ENCODE assay signal across 11 mouse cellular contexts in genomic region chr2:52811691-52812090, GRCm38 (mm10). TPM values are rescaled to one million over a fixed set of nuclear protein-coding genes. Genes with fewer than 3 reads are reported as not detected.
DNase-seq lines count a peak whose midpoint lies in the region; ATAC-seq and TF ChIP-seq lines count a peak whose summit lies in the region.
"Had no signal": no experiment of that assay in that cellular context is flagged by ENCODE, and none has a peak within 500 bp of the region (broad histone marks: within the 10 kb centered on the region; RNA-seq: fewer than 3 reads in every experiment).

No protein-coding gene starts in this region.

- H3K36me3 ChIP-seq in hindbrain, embryonic 10.5 days = no peaks in the 10 kb centered on the region
- no peaks in the 10 kb centered on the region for H3K36me3 ChIP-seq in hindbrain, embryonic 12.5 days
- no peaks in the 10 kb centered on the region for H3K36me3 ChIP-seq in ES-E14 (ENCODE audit: control insufficient read depth, insufficient read depth, low read length, poor library complexity, severe bottlenecking)
- no peaks in the 10 kb centered on the region for H3K36me3 ChIP-seq in limb, embryonic 11.5 days (ENCODE audit: control insufficient read depth, insufficient read depth, low read length)
- H3K36me3 ChIP-seq: embryonic facial prominence, embryonic 15.5 days; G1E; liver, embryonic 13.5 days had no signal

- H3K4me1 ChIP-seq in hindbrain, embryonic 10.5 days (replicated peaks) = peaks cover 7% of the 10 kb centered on the region; the same call in 1 of the 2 replicates
- H3K4me1 ChIP-seq in hindbrain, embryonic 12.5 days = peaks cover 4% of the 10 kb centered on the region; the same call in 1 of the 2 replicates
- no peaks in the 10 kb centered on the region for H3K4me1 ChIP-seq in ES-E14 (ENCODE audit: control insufficient read depth in 2 of 2, insufficient read depth in 2 of 2, low read length in 2 of 2, poor library complexity in 1 of 2)
- H3K4me1 ChIP-seq in limb, embryonic 11.5 days (ENCODE audit: control insufficient read depth, insufficient read depth, low read length) = no peaks in the 10 kb centered on the region
- H3K4me1 ChIP-seq: embryonic facial prominence, embryonic 15.5 days; liver, embryonic 13.5 days had no signal

- in situ Hi-C loops in ES-E14 (cut with MboI; ENCODE audit: low sequenced_read_pairs in 2 of 2, unreplicated experiment in 2 of 2) = no loop called here

- no peaks in the 10 kb centered on the region for H3K9me3 ChIP-seq in hindbrain, embryonic 10.5 days
- no peaks in the 10 kb centered on the region for H3K9me3 ChIP-seq in hindbrain, embryonic 12.5 days (replicated peaks)
- H3K9me3 ChIP-seq in ES-E14 (ENCODE audit: control insufficient read depth, insufficient read depth, low read depth, low read length) = no peaks in the 10 kb centered on the region
- no peaks in the 10 kb centered on the region for H3K9me3 ChIP-seq in limb, embryonic 11.5 days (ENCODE audit: control insufficient read depth, low read length)
- H3K9me3 ChIP-seq: embryonic facial prominence, embryonic 15.5 days; G1E; liver, embryonic 13.5 days had no signal

- 37% methylated on average over 5 of the region's 5 CpGs for WGBS in hindbrain, embryonic 10.5 days
- WGBS in hindbrain, embryonic 12.5 days = 30% methylated on average over 5 of the region's 5 CpGs
- WGBS in limb, embryonic 11.5 days = 41% methylated on average over 5 of the region's 5 CpGs

- H3K4me3 ChIP-seq in hindbrain, embryonic 10.5 days = no peak overlapping the region
- no peak overlapping the region for H3K4me3 ChIP-seq in hindbrain, embryonic 12.5 days
- peak overlapping the region in 1 of 2 experiments; percentile 26; a peak in 1 of 4 replicates for H3K4me3 ChIP-seq in ES-E14 (ENCODE audit: insufficient read depth in 1 of 2, low read depth in 1 of 2, low read length in 2 of 2, poor library complexity in 1 of 2, severe bottlenecking in 1 of 2)
- H3K4me3 ChIP-seq in limb, embryonic 11.5 days (ENCODE audit: low read depth, low read length) = no peak overlapping the region
- H3K4me3 ChIP-seq: embryonic facial prominence, embryonic 15.5 days; liver, embryonic 13.5 days had no signal

- no peak for ATAC-seq in hindbrain, embryonic 12.5 days (ENCODE audit: low FRiP score)
- ATAC-seq in limb, embryonic 11.5 days (ENCODE audit: insufficient number of reproducible peaks, low FRiP score, low TSS enrichment, low read depth) = no peak
- no peak for ATAC-seq in megakaryocyte-erythroid progenitor cell, adult 5-6 weeks (replicated peaks; ENCODE audit: low FRiP score, low TSS enrichment, poor library complexity, severe bottlenecking)

- H3K27me3 ChIP-seq in hindbrain, embryonic 10.5 days (ENCODE audit: insufficient read depth, poor library complexity, severe bottlenecking) = no peaks in the 10 kb centered on the region
- H3K27me3 ChIP-seq in hindbrain, embryonic 12.5 days = no peaks in the 10 kb centered on the region
- no peaks in the 10 kb centered on the region for H3K27me3 ChIP-seq in limb, embryonic 11.5 days (ENCODE audit: control insufficient read depth, insufficient read depth, low read length)
- H3K27me3 ChIP-seq: embryonic facial prominence, embryonic 15.5 days; liver, embryonic 13.5 days had no signal

- DNase-seq in hindbrain, embryonic 10.5 days (ENCODE audit: low spot score) = peak; percentile 34
- DNase-seq in ES-E14 (ENCODE audit: low read depth, low spot score) = no peak
- DNase-seq in gastrocnemius, postnatal 25 days = peak; percentile 24
- peak; percentile 27 for DNase-seq in limb, embryonic 11.5 days (ENCODE audit: low spot score)
- no peak for DNase-seq in c-Kit-positive CD71-positive TER-119-positive erythroid progenitor cells, embryonic 14.5 days (ENCODE audit: low spot score)
- DNase-seq in thymus, postnatal 4 days = no peak
- DNase-seq: liver, embryonic 13.5 days had no signal

- no peak overlapping the region for H3K27ac ChIP-seq in hindbrain, embryonic 10.5 days
- H3K27ac ChIP-seq in hindbrain, embryonic 12.5 days = no peak overlapping the region
- H3K27ac ChIP-seq in ES-E14 (ENCODE audit: insufficient read depth, low read depth, low read length, poor library complexity, severe bottlenecking) = no peak overlapping the region
- H3K27ac ChIP-seq in limb, embryonic 11.5 days (replicated peaks; ENCODE audit: low read depth, low read length) = no peak overlapping the region
- H3K27ac ChIP-seq: embryonic facial prominence, embryonic 15.5 days; liver, embryonic 13.5 days had no signal

- no peak overlapping the region for H3K9ac ChIP-seq in hindbrain, embryonic 12.5 days
- H3K9ac ChIP-seq in ES-E14 (ENCODE audit: insufficient read depth, low read depth, low read length, poor library complexity, severe bottlenecking) = no peak overlapping the region
- no peak overlapping the region for H3K9ac ChIP-seq in limb, embryonic 11.5 days (ENCODE audit: low read length)
- H3K9ac ChIP-seq: embryonic facial prominence, embryonic 15.5 days; liver, embryonic 13.5 days had no signal

- H3K4me2 ChIP-seq in hindbrain, embryonic 12.5 days (replicated peaks) = no peak overlapping the region
- no peak overlapping the region for H3K4me2 ChIP-seq in limb, embryonic 11.5 days (ENCODE audit: low read depth, severe bottlenecking)
- H3K4me2 ChIP-seq: embryonic facial prominence, embryonic 15.5 days; liver, embryonic 13.5 days had no signal

TF ChIP-seq in ES-E14, 5 proteins besides CTCF, POLR2A, EP300 and RAD21:
- TF ChIP-seq ZNF384 (IDR thresholded peaks at IDR 0.05; ENCODE audit: low read depth, low read length) (peak; percentile 62), CHD2 (IDR thresholded peaks at IDR 0.05; ENCODE audit: low read depth, low read length) (no peak), HCFC1 (IDR thresholded peaks at IDR 0.05; ENCODE audit: borderline replicate concordance, insufficient read depth, low read length) (no peak), ZC3H11A (IDR thresholded peaks at IDR 0.05; ENCODE audit: borderline replicate concordance, low read depth, low read length) (no peak), MAFK (IDR thresholded peaks at IDR 0.05; ENCODE audit: insufficient read depth, low read depth, low read length) (peak; percentile 72)

RNA-seq across cellular contexts. Expression of gene Fmnl2, which starts 46.0 kb away (rescaled TPM):
- polyA plus RNA-seq in hindbrain, embryonic 10.5 days (2016; fragmentation: Nextera tagmentation; extraction: Ambion mirVana) = 5.7 and 6.6 TPM in 2 replicates
- 14.2 and 15.1 TPM in 2 replicates for polyA plus RNA-seq in hindbrain, embryonic 12.5 days (2016; fragmentation: Nextera tagmentation; extraction: Ambion mirVana)
- total RNA-seq in ES-E14 (2012; rRNA removed) = 12.3 and 13.6 TPM in 2 replicates
- 1 to 10 TPM; 6.2 to 6.8 TPM for total RNA-seq in gastrocnemius, postnatal 25 days (2021)
- 10.4 and 11.2 TPM in 2 replicates for polyA plus RNA-seq in limb, embryonic 11.5 days (2014; fragmentation: Nextera tagmentation; extraction: Ambion mirVana)
- 0.35 TPM in 1 of 2 replicates, not detected in the other for total RNA-seq in megakaryocyte-erythroid progenitor cell, adult 5-6 weeks (2014; fragmentation: Nextera tagmentation)
- 0.70 and 0.76 TPM in 2 replicates for total RNA-seq in megakaryocyte-erythroid progenitor cell, adult 5-6 weeks (2017)
- total RNA-seq: G1E had no signal
- polyA plus RNA-seq: G1E had no signal

Comparison
In these comparisons a context has a peak if more than half of its experiments do, and no peak if none do; other contexts are left out.
1. DNase-seq: peak in hindbrain, embryonic 10.5 days (single experiment), gastrocnemius, postnatal 25 days (single experiment) and limb, embryonic 11.5 days (single experiment); none in ES-E14 (single experiment), c-Kit-positive CD71-positive TER-119-positive erythroid progenitor cells, embryonic 14.5 days (single experiment) and thymus, postnatal 4 days (single experiment).